13 mouse cellular contexts compared by ENCODE assay signal in the genomic region with DNA sequence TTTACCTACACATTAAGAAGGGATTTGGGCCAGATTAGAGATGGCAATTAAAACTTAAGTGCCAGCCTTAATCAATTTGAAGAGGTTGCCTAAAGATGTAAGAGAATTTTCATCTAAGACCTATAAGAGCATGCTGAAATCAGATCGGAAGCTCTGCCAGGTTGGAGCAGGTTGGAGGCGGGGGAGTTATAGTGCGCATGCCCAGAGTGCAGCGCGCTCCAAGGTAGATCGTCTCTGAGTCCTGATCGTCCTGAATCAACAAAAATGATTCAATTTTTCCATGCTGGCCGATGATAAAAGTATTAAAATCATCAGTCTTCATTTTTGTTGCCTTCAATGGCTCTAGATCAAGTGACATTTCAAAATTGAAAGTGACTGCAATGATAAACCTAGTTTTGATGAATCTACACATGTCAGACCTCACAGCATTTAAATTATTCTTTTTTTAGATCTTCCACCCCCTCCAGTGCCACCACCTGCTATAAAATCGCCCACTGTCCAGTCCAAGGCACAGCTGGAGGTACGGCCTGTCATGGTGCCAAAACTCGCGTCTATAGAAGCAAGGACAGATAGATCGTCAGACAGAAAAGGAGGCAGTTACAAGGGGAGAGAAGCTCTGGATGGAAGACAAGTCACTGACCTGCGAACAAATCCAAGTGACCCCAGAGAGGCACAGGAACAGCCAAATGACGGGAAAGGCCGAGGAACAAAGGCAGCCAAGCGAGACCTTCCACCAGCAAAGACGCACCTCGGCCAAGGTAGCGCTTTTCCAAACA.
DNase-seq lines count a peak whose midpoint lies in the region.
"Had no signal": no experiment of that assay in that cellular context is flagged by ENCODE, and none has a peak within 500 bp of the region (broad histone marks: within the 10 kb centered on the region; RNA-seq: fewer than 3 reads in every experiment).

No protein-coding gene starts in this region.

- DNase-seq in layer of hippocampus, adult 18-20 months (ENCODE audit: low spot score in 2 of 2), result peak; percentile 23 to 70
- no peak for DNase-seq in layer of hippocampus, adult 9-10 months (ENCODE audit: low spot score)
- DNase-seq in cerebellum, adult 11-12 months, result peak; percentile 85
- peak; percentile 97 for DNase-seq in cerebellum, postnatal 10 days
- peak; percentile 40 for DNase-seq in retina, postnatal 1 day
- no peak for DNase-seq in urinary bladder, adult 2 months (ENCODE audit: low spot score)
- no peak for DNase-seq in gastrocnemius, postnatal 4 days (ENCODE audit: low spot score in 2 of 2)
- DNase-seq: adrenal gland, postnatal 14 days; forebrain, postnatal 0 days; gastrocnemius, postnatal 14 days; heart, postnatal 14 days; kidney, postnatal 25 days; midbrain, embryonic 14.5 days had no signal

Comparison
In these comparisons a context has a peak if more than half of its experiments do, and no peak if none do; other contexts are left out.
1. DNase-seq: peak in layer of hippocampus, adult 18-20 months (2 of 2), cerebellum, adult 11-12 months (single experiment), cerebellum, postnatal 10 days (2 of 2) and retina, postnatal 1 day (single experiment); none in layer of hippocampus, adult 9-10 months (single experiment), urinary bladder, adult 2 months (single experiment) and gastrocnemius, postnatal 4 days (0 of 2).